In the genomic region with DNA sequence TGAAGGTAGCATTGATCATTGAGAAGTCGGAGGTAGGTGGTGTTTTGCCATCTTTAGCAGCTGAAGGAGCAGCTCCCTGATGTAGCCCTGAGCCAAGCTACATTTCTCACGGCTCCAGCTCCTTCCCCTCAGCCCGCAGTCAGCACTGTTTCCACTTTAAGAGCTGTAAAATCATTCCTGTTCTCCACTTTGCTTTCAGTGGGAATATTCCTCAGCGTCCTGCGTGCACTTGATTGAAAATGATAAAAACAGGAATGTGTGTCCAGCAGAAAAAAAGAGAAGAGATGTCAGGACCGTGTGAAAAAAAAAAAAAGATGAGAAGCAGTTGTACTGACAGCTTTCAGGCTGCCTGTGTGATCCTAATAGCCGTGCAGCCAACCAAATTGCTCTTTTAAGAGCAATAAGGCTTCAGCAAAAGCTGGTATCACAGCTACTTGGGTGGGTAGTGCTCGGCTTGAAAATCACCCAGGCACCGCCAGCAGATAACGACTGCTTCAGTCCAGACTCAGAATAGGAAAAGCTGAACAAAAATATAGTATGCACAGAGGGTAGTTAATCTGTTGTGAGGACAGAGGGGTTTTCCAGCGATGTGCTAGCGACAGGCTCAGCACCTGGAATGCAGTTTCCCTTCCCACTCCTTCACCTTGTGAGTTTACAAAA, we compare ENCODE assay signal across 9 mouse cellular contexts.
DNase-seq lines count a peak whose midpoint lies in the region; ATAC-seq and TF ChIP-seq lines count a peak whose summit lies in the region.
"Had no signal": no experiment of that assay in that cellular context is flagged by ENCODE, and none has a peak within 500 bp of the region (broad histone marks: within the 10 kb centered on the region; RNA-seq: fewer than 3 reads in every experiment).

No protein-coding gene starts in this region.

- H3K9me3 ChIP-seq in heart, embryonic 13.5 days, result no peaks in the 10 kb centered on the region
- no peaks in the 10 kb centered on the region for H3K9me3 ChIP-seq in forebrain, embryonic 15.5 days
- H3K9me3 ChIP-seq in midbrain, embryonic 11.5 days (ENCODE audit: control insufficient read depth, low read length), result no peaks in the 10 kb centered on the region
- H3K9me3 ChIP-seq: liver, embryonic 13.5 days had no signal

- H3K79me2 ChIP-seq in heart, adult 2 months (replicated peaks; ENCODE audit: control insufficient read depth, insufficient read depth, low read length), result no peaks in the 10 kb centered on the region

- H3K9ac ChIP-seq in heart, embryonic 13.5 days, result peak overlapping the region; percentile 44; the same call in 1 of the 2 replicates
- no peak overlapping the region for H3K9ac ChIP-seq in heart, adult 2 months (ENCODE audit: low read depth, low read length)
- H3K9ac ChIP-seq in forebrain, embryonic 15.5 days (replicated peaks), result peak overlapping the region; percentile 11; the same call in 1 of the 2 replicates
- 0 out of 2 replicates have a peak overlapping the region, but pooled peaks have one; percentile 9 for H3K9ac ChIP-seq in midbrain, embryonic 11.5 days (ENCODE audit: low read length)
- H3K9ac ChIP-seq: liver, embryonic 13.5 days had no signal

- intact Hi-C loops in heart, adult 2 months (cut with DNase I), result no loop called here

- no peaks in the 10 kb centered on the region for H3K27me3 ChIP-seq in heart, embryonic 13.5 days (replicated peaks)
- no peaks in the 10 kb centered on the region for H3K27me3 ChIP-seq in heart, adult 2 months (ENCODE audit: control insufficient read depth, insufficient read depth, low read length)
- H3K27me3 ChIP-seq in forebrain, embryonic 15.5 days, result no peaks in the 10 kb centered on the region
- no peaks in the 10 kb centered on the region for H3K27me3 ChIP-seq in midbrain, embryonic 11.5 days (ENCODE audit: control insufficient read depth, insufficient read depth, low read length)
- H3K27me3 ChIP-seq: liver, embryonic 13.5 days had no signal

- peak overlapping the region; percentile 70 for H3K4me2 ChIP-seq in heart, embryonic 13.5 days
- peak overlapping the region; percentile 37 for H3K4me2 ChIP-seq in forebrain, embryonic 15.5 days (replicated peaks)
- H3K4me2 ChIP-seq in midbrain, embryonic 11.5 days, result peak overlapping the region; percentile 45
- H3K4me2 ChIP-seq: liver, embryonic 13.5 days had no signal

- TF ChIP-seq CTCF in heart, adult 2 months (IDR thresholded peaks at IDR 0.05), result no peak

- WGBS in heart, embryonic 13.5 days, result 15% methylated on average over 12 of the region's 12 CpGs
- 15% methylated on average over 12 of the region's 12 CpGs for WGBS in heart, adult 2 months
- 13% methylated on average over 12 of the region's 12 CpGs for WGBS in forebrain, embryonic 15.5 days
- 12% methylated on average over 12 of the region's 12 CpGs for WGBS in midbrain, embryonic 11.5 days

- H3K4me1 ChIP-seq in heart, embryonic 13.5 days, result 0 out of 2 replicates have a peak, but pooled peaks cover 7% of the 10 kb centered on the region
- H3K4me1 ChIP-seq in heart, adult 2 months (ENCODE audit: control insufficient read depth, insufficient read depth, low read length), result no peaks in the 10 kb centered on the region
- H3K4me1 ChIP-seq in forebrain, embryonic 15.5 days, result peaks cover 14% of the 10 kb centered on the region
- peaks cover 12% of the 10 kb centered on the region; the same call in 1 of the 2 replicates for H3K4me1 ChIP-seq in midbrain, embryonic 11.5 days (ENCODE audit: control insufficient read depth, insufficient read depth, low read length)
- H3K4me1 ChIP-seq: liver, embryonic 13.5 days had no signal

- no peak for TF ChIP-seq POLR2A in heart, adult 2 months (IDR thresholded peaks at IDR 0.05; ENCODE audit: insufficient read depth, low read depth, low read length)

- DNase-seq in heart, adult 2 months, result no peak
- peak; percentile 89 for DNase-seq in midbrain, embryonic 11.5 days (ENCODE audit: low spot score, missing footprints)
- no peak for DNase-seq in thymus, postnatal 0 days (ENCODE audit: low spot score)
- DNase-seq in urinary bladder, adult 2 months (ENCODE audit: low spot score), result no peak
- DNase-seq in adipocyte (ENCODE audit: low spot score), result no peak
- DNase-seq: liver, embryonic 13.5 days had no signal

- ATAC-seq in heart, embryonic 13.5 days (ENCODE audit: extremely low read depth, insufficient number of reproducible peaks, low FRiP score, low TSS enrichment), result no peak
- 0 out of 2 replicates have a peak, but pooled peaks have one; percentile 25 for ATAC-seq in common myeloid progenitor, adult 5-6 weeks (replicated peaks; ENCODE audit: low read depth, poor library complexity, severe bottlenecking)
- peak; percentile 58; the same call in 1 of the 2 replicates for ATAC-seq in forebrain, embryonic 15.5 days (replicated peaks)
- ATAC-seq in midbrain, embryonic 11.5 days (ENCODE audit: low FRiP score), result peak; percentile 78

- no peak for TF ChIP-seq EP300 in heart, adult 2 months (IDR thresholded peaks at IDR 0.05; ENCODE audit: insufficient read depth, low read depth, low read length)

- H3K4me3 ChIP-seq in heart, embryonic 13.5 days, result peak overlapping the region; percentile 47
- H3K4me3 ChIP-seq in heart, adult 2 months, result no peak overlapping the region
- H3K4me3 ChIP-seq in forebrain, embryonic 15.5 days, result peak overlapping the region; percentile 14
- peak overlapping the region; percentile 17; the same call in 1 of the 2 replicates for H3K4me3 ChIP-seq in midbrain, embryonic 11.5 days (ENCODE audit: low read depth, low read length)
- H3K4me3 ChIP-seq: liver, embryonic 13.5 days had no signal

- H3K27ac ChIP-seq in heart, embryonic 13.5 days (replicated peaks), result no peak overlapping the region
- no peak overlapping the region for H3K27ac ChIP-seq in heart, adult 2 months
- no peak overlapping the region for H3K27ac ChIP-seq in forebrain, embryonic 15.5 days (replicated peaks)
- no peak overlapping the region for H3K27ac ChIP-seq in midbrain, embryonic 11.5 days (ENCODE audit: low read depth, low read length)
- H3K27ac ChIP-seq: liver, embryonic 13.5 days had no signal

- no peaks in the 10 kb centered on the region for H3K36me3 ChIP-seq in heart, embryonic 13.5 days
- H3K36me3 ChIP-seq in heart, adult 2 months (ENCODE audit: control insufficient read depth, insufficient read depth, low read length), result no peaks in the 10 kb centered on the region
- H3K36me3 ChIP-seq in forebrain, embryonic 15.5 days, result no peaks in the 10 kb centered on the region
- H3K36me3 ChIP-seq in midbrain, embryonic 11.5 days (ENCODE audit: control insufficient read depth, insufficient read depth, low read length), result no peaks in the 10 kb centered on the region
- H3K36me3 ChIP-seq: liver, embryonic 13.5 days had no signal
